Mouse (Mus musculus): ENCODE data around the gene Tgm2.

DNA sequence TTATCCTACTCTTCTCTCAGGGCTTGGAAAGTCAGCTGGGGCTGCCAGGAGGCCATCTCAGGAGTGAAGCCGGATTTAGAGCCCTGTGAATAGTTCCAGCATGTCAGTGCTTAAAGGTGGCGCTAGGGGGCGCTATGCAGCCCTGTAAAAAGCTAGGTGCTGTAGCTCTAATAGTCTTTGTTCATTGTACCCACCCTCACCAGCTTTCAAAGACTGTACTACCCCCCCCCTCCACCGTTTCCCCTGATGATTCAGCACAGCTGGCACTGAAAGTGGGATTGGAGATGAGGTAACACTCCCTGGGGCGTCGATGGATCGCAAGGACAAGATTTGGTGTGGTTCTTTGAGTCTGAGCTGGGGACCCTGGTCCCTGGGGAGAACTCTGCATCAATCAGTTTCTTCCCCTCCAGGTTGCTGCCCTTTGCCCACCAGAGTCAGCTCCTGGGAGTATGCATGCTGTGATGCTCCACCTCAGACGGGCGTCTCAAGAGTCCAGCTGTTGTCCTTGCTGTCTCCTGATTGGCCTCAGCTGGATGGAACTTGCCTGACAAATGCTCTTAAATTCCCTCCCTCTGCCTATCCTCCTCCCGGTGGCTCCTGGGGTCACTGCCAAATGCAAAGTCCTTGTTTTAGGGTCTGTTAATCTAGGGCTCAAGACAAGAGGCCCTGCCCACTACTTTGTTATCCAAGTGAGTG is 48.9 kb upstream of the Tgm2 start:
- TF ChIP-seq POLR2A (IDR thresholded peaks at IDR 0.05; ENCODE audit: low read depth, low read length) (no peak), CTCF (IDR thresholded peaks at IDR 0.05; ENCODE audit: borderline replicate concordance, insufficient read depth, low read length) (peak; percentile 32; the same call in 1 of the 2 replicates)
